Mouse (Mus musculus) layer of hippocampus, adult 2 months (tissue): ENCODE results near the gene Prr15l. TPM values are rescaled to one million over a fixed set of nuclear protein-coding genes. Genes with fewer than 3 reads are reported as not detected.
A peak's percentile ranks its signal among the peaks of the same experiment; 100 is the strongest.

Source experiments
- DNase-seq, 2 experiments: peaks; one replicate each; pipeline ENCODE4 v3.0.0; 2022; ENCODE audit warnings: low spot score in 2 of 2
- H3K27ac ChIP-seq: fragments of 200-600 bp; 2 replicates; pipeline ENCODE4 v1.8.1; 2022
- H3K4me3 ChIP-seq: fragments of 200-600 bp; 2 replicates; pipeline ENCODE4 v1.8.1; 2022; ENCODE audit warnings: mild to moderate bottlenecking
- CTCF ChIP-seq: fragments of 200-600 bp; conservative IDR thresholded peaks from 2 replicates; pipeline ENCODE4 v1.8.1; 2022; ENCODE audit warnings: antibody characterized with exemption, mild to moderate bottlenecking, moderate library complexity
- total RNA-seq, 2 experiments: library from RNA; stranded (reverse); gene quantifications; 2 replicates each; pipeline ENCODE4 v1.2.3; 2021

Gene Prr15l
- total RNA-seq, 2 experiments from 2014 or later, result not detected

DNA sequence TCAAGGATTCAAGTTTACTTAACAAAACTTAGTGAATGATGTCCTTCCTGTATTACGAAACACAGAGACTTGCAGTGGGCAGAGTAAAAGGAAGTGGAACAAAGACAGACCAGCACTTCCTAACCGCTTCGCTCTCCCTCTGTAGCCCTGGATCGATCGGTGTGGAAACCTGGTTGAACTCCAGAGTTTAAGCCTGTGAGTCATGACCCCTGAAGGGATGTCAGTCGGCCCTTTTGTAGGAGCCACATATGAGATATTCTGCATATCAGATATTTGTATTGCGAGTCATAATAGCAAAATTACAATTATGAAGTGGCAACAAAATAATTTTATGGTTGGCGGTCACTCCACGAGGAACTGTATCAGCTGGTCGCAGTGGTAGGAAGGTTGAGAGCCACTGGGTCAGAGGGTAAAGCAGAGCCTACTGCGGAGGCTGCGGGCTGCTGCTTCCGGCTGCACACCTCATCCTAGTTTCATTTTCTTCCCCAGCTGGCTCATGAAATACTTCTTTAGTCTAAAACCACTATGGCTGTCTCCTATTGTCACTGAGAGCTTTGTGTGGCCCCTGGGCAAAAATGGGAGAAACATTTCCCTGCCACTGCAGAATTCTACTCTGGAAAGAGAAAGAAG, 39.1 kb downstream of the Prr15l start:
- no peak for TF ChIP-seq CTCF
- H3K27ac ChIP-seq, result peak overlapping the region; percentile 85

DNA sequence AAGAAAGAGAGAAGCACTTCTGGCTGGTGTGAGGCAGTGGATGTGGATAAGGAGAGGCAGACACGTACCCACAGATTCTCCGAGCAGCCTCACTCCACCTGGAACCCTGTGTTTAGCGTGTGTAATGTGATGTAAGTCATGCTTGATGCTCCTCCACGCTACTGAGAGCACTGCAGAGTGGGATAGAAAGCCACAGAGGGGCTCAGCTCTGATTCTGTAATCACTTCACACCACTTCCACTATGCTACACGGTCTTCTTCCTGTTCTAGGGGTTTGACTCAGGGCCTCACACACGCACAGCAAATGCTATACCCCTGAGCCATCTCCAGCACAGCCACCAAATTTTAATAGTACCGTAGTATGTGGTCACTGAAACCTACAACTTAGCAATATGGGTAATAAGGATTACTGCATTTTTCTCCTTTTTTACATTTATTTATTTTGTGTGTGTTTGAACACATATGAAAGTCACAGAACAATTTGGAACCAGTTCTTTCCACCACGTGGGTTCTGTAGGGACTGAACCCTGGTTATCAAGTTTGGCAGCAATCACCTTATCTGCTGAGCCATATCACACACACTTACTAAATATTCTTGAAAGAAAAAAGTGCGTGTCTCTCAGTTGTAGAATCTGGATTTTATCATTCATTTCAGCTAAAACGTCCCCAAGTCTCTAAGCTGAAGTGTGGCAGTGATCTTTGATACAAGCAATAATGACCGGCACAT, 39.8 kb downstream of the Prr15l start:
- peak overlapping the region; percentile 85 for H3K27ac ChIP-seq
- DNase-seq, result no peak

More for the DNA sequence above, 39.1 kb downstream of the Prr15l start:
- no peak for DNase-seq
- H3K4me3 ChIP-seq, result no peak overlapping the region

DNA sequence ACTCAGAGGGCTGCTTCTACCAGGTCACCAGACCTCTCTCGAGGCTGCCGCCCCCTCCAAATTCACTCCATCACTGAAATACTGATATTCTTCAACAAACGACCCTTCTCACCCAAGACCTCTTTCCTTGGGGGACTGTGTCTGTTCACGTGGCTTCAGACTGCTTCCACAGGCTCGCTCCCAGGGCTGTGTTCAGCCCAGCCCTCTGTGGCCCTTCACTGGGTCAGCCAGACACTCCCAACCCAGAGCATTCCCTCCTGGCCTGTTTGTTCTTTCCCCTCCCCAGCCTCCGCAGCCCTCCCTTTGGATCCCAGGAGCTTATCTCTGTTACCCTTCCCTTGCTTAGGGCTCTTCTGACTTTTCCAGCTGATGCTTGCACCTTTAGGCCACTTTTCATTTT, 40.6 kb downstream of the Prr15l start:
- Histone ChIP-seq H3K27ac (peak overlapping the region; percentile 85; the same call in 1 of the 2 replicates), H3K4me3 (no peak overlapping the region)
- TF ChIP-seq CTCF, result no peak
- no peak for DNase-seq

More for the DNA sequence above, 39.8 kb downstream of the Prr15l start:
- TF ChIP-seq CTCF, result no peak
- H3K4me3 ChIP-seq, result no peak overlapping the region

DNA sequence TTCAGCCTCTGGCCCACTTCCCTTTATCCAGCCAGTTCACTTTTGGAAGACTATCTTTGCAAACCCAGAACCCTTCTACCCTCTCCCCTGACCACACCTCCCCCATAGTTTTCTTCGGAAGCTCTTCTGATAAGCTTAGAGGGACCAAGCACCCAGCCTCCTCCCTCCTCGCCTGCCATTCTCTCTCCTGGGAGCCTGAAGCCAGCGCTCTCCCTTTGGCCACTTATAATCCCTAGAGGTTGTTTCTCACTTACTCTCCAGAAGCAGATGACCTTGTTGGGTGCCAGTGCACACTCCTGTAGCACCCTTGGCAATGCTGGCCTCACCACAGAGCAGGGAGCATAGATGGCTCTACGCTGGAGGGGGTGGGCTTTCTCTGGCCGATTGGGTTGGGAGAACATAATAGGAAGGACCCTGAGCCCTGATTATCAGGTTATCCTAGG, 41.4 kb downstream of the Prr15l start:
- no peak for DNase-seq
- Histone ChIP-seq H3K27ac (peak overlapping the region; percentile 85), H3K4me3 (no peak overlapping the region)
- no peak for TF ChIP-seq CTCF

DNA sequence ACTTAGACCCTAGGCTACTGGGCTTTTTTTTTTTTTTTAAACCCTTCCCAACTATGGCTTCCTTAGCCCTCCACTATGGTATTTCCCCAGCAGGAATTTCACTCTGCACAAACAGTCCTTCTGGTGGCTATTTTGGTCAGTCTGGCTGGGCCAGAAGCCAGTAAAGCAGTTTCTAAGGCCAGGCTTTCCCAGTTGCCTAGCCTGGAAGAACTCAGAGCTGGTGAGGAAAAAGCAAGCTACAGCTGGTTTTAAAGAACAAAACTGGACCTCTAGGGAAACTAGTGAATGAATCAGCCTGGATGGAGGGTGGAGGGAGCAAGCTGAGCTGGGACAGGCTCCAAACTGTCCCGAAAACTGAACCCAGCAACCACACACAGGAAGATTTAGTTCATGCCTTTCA, 41.8 kb downstream of the Prr15l start:
- Histone ChIP-seq H3K27ac (peak overlapping the region; percentile 85), H3K4me3 (no peak overlapping the region)
- no peak for DNase-seq
- TF ChIP-seq CTCF, result no peak

DNA sequence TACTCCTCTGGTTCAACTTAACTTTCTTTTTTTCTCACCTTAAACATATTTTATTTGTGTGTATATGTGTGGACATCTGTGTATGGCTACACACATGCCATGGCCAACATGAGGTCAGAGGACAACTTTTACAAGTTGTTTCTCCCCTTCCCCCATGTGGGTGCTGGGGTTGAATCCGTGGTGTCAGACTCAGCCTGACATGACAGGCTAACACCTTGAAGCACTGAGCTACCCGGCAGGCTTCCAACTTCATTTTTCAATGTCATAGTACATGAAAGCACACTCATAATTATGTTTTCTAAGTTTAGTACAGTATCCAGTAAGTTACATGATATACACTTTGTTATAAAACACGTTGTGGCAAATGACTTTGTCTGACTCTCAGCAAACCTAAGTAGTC, 42.4 kb downstream of the Prr15l start:
- no peak for DNase-seq
- TF ChIP-seq CTCF, result no peak
- no peak overlapping the region for H3K4me3 ChIP-seq
- peak overlapping the region; percentile 85; the same call in 1 of the 2 replicates for H3K27ac ChIP-seq

DNA sequence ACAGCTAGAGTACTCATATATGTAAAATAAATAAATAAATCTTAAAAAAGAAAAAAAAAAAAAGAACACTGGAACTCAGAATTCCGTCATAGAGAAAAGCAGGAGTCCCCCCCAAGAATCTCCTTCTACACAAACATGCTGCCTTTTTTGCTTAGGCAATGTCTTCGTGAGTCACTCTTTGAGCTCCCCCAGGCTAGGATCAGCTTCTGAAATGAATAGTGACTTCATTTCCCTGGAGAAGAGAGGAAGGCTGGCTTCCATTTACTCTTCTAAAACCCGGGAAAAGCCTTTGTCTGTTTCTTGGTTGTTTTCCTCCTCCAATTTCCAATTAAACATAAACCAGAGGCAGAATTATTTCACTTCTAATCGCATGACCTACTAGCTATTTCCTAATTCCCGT, 45.0 kb downstream of the Prr15l start:
- Histone ChIP-seq H3K4me3 (no peak overlapping the region), H3K27ac (peak overlapping the region; percentile 85)
- no peak for DNase-seq
- no peak for TF ChIP-seq CTCF

DNA sequence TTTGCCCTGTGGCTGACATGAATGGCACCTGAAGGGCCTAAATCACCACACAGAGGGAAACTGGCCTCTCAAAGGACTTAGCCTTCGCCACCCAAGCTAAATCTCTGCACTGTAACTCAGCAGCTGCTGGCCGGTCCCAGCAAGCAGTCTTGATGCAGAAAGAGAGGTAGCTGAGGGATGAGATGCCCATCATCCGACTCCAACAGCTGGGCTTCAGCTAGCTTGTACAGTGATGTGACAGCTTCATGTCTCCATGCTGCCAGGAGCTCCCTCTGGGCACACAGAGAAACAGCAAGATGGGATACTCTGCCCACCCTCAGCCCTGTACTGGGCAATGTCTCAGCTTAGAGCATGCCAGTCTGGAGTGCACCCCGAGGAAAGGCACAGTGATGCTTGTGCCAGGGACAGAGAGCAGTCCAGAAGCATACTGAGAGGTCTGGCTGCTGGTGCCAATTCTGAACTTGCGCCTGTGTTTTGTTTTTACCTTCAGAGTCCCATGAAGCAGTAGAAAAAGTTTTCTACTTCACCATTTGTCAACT, 45.6 kb downstream of the Prr15l start:
- no peak overlapping the region for H3K4me3 ChIP-seq
- no peak for TF ChIP-seq CTCF
- peak overlapping the region; percentile 85 for H3K27ac ChIP-seq
- DNase-seq, result no peak

DNA sequence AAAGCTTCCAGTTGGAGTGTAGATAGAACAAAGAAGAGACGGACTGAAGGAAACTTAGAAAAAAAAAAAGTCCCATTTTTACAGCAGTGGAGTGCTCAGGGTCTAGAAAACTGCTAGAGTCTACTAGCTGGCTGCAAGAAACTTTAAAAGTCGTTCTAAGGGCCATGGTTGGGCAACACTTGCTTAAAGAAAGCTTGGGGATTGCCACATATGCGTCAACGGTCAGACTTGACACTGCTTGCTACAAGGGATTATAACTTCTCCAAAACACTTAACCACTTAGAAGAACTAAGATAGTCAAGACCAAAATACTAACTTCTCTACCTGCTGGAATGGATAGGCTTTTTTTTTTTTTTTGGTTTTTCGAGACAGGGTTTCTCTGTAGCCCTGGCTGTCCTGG, 46.9 kb downstream of the Prr15l start:
- no peak for DNase-seq
- Histone ChIP-seq H3K27ac (peak overlapping the region; percentile 99; the same call in 1 of the 2 replicates), H3K4me3 (no peak overlapping the region)
- TF ChIP-seq CTCF, result no peak

DNA sequence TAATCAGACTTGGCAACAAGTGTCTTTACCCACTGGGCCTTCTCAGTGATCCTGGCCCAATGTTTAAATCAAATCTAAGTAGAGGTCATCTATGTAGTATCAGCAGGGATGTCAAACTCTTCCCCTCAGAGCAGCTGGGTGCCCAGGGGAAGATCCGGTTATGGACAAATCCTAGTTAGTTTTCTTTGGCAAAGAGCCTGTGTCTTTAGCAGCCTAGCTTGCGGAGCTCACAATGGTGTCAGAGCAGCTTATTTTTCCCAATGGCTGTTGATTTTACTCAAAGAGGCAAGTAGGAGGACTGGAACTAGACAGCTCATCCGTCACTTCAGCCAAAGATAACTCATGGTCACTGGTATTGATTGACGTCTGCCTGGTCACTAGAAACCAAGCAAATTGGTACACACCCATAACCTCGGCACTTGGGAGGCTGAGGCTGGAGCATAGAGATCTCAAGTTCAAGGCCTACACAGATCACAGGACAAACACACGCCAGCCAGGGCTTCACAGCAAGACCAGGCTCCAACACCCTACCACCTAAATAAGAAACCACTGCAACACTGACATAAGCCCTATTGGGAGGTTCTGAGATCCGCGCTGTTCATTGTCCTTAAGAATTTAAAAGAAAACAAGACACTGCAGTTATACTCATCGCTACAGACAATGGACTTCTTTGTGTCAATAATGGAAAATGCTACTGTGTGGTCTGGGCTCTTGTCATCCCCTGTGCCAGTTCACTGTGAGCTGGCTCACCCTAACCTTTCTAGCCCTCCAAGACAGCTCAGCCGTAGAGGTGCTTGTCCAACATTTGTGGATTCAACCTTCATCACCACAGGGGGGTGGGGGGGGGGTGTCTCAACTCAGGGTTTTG, 47.8 kb downstream of the Prr15l start:
- Histone ChIP-seq H3K27ac (peak overlapping the region; percentile 99), H3K4me3 (peak overlapping the region; percentile 69; the same call in 1 of the 2 replicates)
- DNase-seq, result no peak
- no peak for TF ChIP-seq CTCF

DNA sequence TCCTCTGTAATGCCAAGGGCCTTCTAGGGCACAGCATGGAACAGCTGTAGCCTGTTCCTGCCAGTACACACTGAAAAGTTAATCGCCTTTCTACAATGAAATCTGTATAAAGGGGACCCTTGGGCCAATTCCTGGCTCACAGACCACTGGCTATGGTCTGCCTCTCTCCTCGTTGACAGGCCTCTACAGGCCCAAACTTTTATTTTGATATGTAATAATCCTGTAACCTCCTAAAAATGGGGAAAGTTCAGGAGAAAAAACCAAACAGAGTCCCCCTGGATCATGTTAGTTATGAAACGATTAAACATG, 48.4 kb downstream of the Prr15l start:
- TF ChIP-seq CTCF, result no peak
- Histone ChIP-seq H3K4me3 (peak overlapping the region; percentile 69), H3K27ac (peak overlapping the region; percentile 99)
- no peak for DNase-seq

DNA sequence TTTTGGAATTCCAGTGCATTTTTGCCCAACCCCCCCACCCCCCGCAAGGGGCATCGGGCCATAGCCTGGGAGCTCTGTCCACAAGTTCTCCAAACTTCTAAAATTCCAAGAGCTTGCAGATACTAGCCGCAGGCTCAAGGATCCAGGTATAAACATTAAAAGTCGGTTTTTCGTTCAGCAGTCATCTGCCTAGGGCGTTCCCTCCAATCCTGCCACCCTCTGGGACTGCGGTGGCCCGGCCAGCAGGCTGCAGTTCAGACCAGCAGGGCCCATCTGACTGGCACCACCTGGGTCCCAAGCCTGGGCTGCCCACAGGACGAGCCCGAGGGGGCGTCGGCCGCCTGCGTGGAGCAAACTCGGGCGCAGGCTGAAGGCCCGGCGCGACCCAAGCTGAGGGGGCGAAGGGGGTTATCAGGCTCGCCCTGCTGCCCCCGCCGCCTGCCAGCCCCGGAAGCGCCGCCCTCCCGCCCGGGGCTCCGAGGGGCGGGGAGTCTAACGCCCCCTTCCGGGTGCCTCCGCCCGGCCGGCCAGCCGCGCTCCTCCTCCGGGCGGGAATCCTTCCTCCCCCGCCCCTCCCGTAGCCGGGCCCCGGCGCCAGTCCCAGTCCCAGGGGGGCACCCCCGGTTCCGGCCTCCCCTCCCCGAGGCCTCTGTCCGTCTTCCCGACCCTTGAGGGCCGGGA, 49.1 kb downstream of the Prr15l start:
- TF ChIP-seq CTCF, result peak; percentile 44

More for the DNA sequence above, 49.1 kb downstream of the Prr15l start:
- peak; percentile 78 to 81 for DNase-seq
- peak overlapping the region; percentile 99 for H3K27ac ChIP-seq
- peak overlapping the region; percentile 69 for H3K4me3 ChIP-seq
